Mouse (Mus musculus): ENCODE measurements around the gene 1700025C18Rik. TPM values are rescaled to one million over a fixed set of nuclear protein-coding genes. Genes with fewer than 3 reads are reported as not detected.

Gene 1700025C18Rik
- not detected for total RNA-seq (2023)

GRCm38 (mm10) chr2:165090650-165091049 lies at the start of gene 1700025C18Rik:
Gene 1700025C18Rik, minus strand, starts transcription at chr2:165090750.

GRCm38 (mm10) chr2:165054888-165055852 lies 35.4 kb downstream of the 1700025C18Rik start, which contains the start of gene Cd40:
Gene Cd40, plus strand, starts transcription at chr2:165055627.

DNA sequence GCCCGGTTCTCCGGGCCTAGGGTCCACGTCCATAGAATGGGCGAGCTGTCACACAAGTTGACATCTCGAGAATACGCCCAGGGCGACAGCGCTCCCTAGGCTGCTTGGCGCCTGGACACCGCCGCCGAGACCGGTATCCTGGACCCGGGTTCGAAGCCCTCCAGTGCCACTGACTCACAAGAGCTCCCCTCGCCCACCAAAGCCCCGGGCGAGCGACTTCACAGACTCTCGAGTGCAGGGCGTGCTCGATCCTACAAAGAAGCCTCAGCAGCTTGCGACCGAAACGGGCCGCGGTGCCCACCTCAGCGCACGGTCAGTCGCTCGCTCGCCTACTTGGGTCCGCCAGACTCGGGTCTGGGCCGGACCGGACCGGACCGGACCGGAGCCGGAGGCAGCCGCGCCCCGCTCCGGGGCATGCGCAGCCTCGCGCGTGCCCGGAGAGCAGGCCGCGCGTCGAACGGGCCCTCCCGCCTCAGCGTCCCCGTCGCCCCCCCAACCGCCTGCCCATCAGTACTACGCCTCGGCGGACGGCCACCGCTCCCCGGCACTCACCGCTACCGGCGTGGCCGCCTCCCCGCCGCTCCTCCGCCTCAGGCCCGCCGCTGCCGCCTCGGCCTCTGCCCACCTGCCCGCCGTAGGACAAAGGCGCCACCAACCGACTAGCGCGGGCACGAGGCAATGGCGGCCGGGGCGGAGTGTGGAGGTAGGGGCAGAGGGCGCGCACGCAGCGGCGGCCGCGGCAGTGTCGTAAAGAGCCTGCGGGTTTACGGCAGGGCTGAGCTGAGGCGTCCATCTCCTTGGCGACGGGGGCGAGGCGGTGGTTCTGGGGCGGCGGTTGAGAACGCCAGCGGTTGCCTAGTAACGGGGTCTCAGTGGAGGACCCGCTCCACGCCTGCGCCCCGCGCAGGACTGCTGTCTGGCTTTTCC lies 56.2 kb downstream of the 1700025C18Rik start, which contains the start of gene Ncoa5:
Gene Ncoa5 (minus strand): TSS at position 737 of the 927 bp plus-strand sequence.

Other genes with a start within 250 kb of the 1700025C18Rik start
- 0.86 TPM for gene Pltp, start 233.0 kb downstream of the 1700025C18Rik start, total RNA-seq (2023)
- 115 TPM for gene Pcif1, start 211.4 kb downstream of the 1700025C18Rik start, total RNA-seq (2023)
- gene Zfp335, start 179.0 kb downstream of the 1700025C18Rik start, total RNA-seq (2023): 56.1 TPM
- 2.5 TPM for gene Mmp9, start 150.0 kb downstream of the 1700025C18Rik start, total RNA-seq (2023)
- 0.15 TPM for gene Slc12a5, start 129.9 kb downstream of the 1700025C18Rik start, total RNA-seq (2023)
- gene Ncoa5, start 55.9 kb downstream of the 1700025C18Rik start, total RNA-seq (2023): 42.5 TPM
- 7.1 TPM for gene Cd40, start 35.1 kb downstream of the 1700025C18Rik start, total RNA-seq (2023)
- not detected for gene Cdh22, start 144.1 kb upstream of the 1700025C18Rik start, total RNA-seq (2023)
- gene Slc35c2, start 197.1 kb upstream of the 1700025C18Rik start, total RNA-seq (2023): 35.5 TPM
- gene Elmo2, start 235.7 kb upstream of the 1700025C18Rik start, total RNA-seq (2023): 37.2 TPM